Mouse (Mus musculus): ENCODE data around the gene 6030408B16Rik. TPM values are rescaled to one million over a fixed set of nuclear protein-coding genes. Genes with fewer than 3 reads are reported as not detected.

6030408B16Rik gene
- total RNA-seq (2021) = 0.27 TPM in 1 of 2 replicates, not detected in the other
- long read RNA-seq = 0 reads

DNA sequence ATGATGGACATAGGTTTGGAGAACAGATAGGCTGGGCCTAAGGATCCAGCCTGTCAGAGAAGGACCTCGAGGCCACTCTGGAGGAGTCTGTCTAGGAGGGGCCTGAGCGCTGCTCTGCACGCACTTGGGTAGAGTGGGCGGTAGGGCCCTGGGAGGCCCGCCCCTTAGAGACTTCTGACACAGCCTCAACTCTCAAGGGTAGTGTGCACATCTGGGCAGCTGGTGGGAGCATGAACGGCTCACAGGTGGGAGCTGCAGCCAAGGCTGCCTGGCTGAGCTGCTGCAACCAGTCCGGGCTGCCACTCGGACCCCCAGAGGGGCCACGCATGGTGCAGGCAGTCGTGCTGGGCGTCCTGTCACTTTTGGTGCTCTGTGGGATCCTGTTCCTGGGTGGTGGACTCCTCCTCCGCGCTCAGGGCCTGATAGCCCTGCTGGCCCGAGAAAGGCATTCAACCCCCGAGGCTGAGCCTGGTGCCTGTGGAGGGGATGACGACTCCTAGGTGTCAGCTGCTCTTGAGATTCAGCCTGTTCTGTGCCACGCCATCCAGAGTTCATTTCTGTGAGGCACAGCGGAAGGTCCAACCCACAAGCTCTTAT, at the start of gene 6030408B16Rik:
TSS of gene 6030408B16Rik (plus strand) at position 188 of the 597 bp plus-strand sequence.
- DNase-seq = no peak

- no peak for DNase-seq
Measured at GRCm38 (mm10) chr15:101244012-101244411, 49.0 kb upstream of the 6030408B16Rik start.

- peak; percentile 93 for DNase-seq
Measured at GRCm38 (mm10) chr15:101246231-101247154, 46.5 kb upstream of the 6030408B16Rik start.

- no peak for DNase-seq
Measured at GRCm38 (mm10) chr15:101247155-101247498, 45.9 kb upstream of the 6030408B16Rik start.

DNA sequence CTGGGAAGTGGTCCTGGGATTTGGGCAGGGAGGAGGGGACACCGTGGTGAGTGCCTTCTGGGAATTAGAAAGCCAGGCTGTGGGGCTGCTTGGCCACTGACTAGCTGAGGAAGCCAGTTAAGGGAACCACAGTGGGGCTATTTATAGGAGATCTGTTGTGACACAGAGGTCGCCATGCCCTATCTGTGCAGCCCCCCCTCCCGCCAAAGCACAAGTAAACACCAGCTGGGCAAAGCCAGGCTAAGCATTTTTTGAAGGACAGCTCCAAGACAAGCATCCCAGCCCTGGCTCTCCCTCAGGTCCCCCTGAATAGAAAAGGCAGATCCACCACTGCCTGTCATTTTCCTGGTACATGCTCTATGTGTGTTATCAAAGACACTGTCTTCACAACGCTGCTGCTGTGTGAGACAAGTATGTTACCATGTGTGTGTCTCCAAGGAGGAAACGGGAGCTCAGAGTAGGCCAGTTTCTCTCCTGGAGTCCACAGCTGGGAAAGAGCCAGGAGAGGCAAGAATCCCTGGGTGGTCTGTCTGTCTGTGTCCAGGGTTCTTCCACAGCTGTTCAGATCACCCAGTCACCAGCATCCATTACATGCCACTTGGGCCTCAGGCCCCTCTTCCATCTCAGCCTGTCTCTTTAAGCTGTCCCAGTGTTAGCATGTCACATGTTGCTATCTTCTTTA, 44.8 kb upstream of the 6030408B16Rik start:
- no peak for DNase-seq

GRCm38 (mm10) chr15:101250220-101250800, 42.7 kb upstream of the 6030408B16Rik start:
- no peak for DNase-seq

DNA sequence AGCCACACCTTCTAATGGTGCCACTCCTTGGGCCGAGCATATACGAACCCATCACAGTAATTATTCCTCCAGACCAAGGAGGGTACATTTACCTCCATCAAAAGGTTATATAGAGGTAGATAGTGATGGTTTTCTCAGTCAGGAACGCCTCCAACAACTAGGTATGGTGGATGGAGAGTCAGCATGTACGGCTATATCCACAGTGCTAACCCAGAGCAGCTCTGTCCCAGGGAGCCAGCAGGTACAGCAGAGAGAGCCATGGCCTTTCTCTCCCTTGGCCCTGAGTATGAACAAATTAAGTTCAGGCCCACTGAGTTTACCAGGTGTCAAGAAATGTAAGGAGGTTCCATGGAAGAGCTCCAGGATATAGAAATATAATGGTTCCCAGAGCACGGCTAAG, 41.1 kb upstream of the 6030408B16Rik start:
- DNase-seq = no peak

DNA sequence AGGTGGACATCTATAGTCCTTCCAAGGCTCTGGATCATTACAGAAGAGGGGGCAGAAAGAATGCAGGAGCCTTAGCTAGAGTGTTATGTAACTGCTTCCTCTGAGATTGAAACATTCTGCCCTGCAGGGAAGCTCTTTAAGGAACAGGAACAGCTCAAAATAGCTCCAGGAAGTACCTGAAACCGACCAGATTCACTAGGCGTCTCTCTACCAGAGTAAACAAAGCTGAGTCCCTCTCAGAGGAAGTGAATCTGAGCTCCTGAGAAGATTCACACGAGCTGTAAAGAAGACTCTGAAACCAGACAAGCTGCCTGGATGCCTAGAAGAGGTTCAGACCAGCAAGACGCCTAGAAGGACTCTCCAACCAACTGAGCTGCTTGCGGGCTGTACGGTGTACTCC, 40.4 kb upstream of the 6030408B16Rik start:
- no peak for DNase-seq

DNA sequence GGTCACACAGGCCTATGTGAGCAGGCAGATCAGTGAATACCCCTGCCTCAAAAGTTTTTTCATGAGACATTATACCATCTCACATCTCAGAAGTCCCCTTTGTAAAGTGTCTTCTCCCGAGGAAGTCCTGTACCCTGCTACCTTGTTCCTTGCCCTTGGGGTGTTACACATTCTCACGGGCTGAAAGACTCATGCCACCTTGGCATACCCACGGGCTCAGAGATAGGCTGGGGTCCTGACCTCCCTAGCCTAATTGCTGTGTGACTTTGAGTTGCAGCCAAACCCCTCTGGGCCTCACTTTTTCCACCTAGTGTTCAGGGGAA, 39.5 kb upstream of the 6030408B16Rik start:
- DNase-seq = no peak

GRCm38 (mm10) chr15:101253886-101254795, 38.9 kb upstream of the 6030408B16Rik start, which contains the start of gene Nr4a1:
Nr4a1 (plus strand) TSS chr15:101254269.
- peak; percentile 84 for DNase-seq

DNA sequence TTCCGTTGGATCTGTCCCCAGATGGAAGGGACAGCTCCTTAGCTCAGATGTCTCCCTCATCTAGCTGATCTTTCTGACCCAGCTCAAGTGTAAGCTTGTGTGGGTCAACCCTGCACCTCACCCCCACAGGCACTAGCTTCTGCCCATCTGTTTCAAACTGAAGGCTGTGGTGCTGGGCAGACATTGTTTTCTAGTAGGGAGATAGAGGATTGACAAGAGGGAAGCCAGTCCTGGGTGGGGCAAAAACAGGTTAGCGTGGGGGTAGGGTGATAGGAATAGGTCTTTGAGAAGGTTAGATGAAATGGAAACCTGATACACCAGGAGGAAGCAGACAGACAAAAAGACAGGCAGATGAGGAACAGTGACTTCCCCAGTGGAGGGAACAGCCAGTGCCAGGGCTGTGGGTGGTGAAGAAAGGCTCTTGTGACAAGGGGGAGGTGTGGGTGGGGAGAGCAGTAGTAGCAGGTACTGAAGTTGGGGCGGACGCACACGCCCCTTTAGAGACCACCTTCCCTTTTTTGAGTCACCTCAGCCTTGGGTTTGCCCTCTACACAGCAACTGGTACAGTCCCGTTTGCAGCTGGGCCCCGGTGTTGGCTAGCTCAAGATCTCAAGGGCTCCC, 37.1 kb upstream of the 6030408B16Rik start:
- no peak for DNase-seq

GRCm38 (mm10) chr15:101256463-101257206, 36.4 kb upstream of the 6030408B16Rik start:
- DNase-seq = no peak

- DNase-seq = no peak
Measured at GRCm38 (mm10) chr15:101258420-101258819, 34.6 kb upstream of the 6030408B16Rik start.

GRCm38 (mm10) chr15:101259922-101260321, 33.1 kb upstream of the 6030408B16Rik start:
- DNase-seq = no peak

GRCm38 (mm10) chr15:101260387-101260786, 32.6 kb upstream of the 6030408B16Rik start:
- peak; percentile 59 for DNase-seq

DNA sequence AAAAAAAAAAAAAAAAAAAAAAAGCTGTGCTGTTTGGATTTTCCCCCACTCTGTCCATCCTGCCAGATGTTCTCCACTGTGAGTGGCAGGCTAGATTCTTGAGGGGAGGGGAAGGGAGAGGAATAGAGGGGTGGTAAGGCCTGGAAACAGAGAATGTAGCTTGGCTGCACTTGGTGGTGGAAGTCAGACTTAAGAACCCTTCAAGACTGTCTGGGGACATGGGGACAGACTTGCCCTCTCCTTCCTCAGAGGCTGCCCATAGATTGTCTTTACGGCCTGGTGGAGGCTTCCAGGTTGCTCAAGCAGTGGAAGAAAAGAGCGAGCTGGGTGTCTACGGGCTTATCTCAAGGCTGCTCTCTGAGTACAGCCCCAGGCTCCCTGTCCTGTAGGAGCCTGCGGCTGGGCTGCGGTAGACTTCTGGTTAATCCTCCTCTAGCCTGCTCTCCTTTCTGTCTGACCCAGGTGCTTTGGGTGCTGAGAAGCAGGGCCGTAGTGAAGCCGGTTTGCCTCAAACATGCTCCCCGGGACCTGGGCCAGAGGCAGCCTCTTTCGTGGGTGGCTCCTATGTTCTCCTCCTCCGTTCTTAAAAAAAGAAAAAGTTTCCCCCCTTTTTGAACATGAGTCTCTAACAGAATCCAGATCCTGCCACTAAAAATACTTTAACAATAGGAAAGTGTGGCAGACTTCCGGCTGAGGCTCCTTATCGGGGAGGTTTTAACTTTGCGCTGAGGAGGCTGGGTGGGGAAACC, 32.0 kb upstream of the 6030408B16Rik start:
- DNase-seq = no peak

DNA sequence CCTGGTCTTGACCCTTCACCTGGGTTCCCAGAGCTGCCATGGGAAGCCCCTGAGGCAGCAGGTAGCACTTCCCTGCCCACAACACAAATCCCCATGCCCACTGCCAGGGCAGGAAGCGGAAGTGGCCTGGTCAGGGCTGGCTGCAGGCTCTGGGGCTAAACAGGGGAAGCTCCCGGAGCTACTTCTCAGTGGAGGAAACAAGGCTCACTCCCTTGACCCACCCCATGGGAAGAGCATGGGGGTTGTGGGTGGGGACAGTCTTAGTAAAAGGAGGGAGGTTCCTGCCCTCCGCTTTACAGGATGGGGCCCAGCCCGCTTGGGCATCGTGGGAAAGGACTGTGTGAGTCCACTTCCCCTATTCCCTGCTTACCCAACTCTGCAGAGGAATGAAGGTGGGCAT, 30.5 kb upstream of the 6030408B16Rik start:
- no peak for DNase-seq

GRCm38 (mm10) chr15:101266132-101266963, 26.7 kb upstream of the 6030408B16Rik start:
- DNase-seq = peak; percentile 99
